Mouse (Mus musculus) CH12.LX (cell line): ENCODE measurements around the gene Cyb5rl. TPM values are rescaled to one million over a fixed set of nuclear protein-coding genes. Genes with fewer than 3 reads are reported as not detected.

Experiments
- DNase-seq: peaks from one replicate; pipeline ENCODE4 v3.0.0-alpha.2; 2013; ENCODE audit errors: extremely low read depth
- H3K27ac ChIP-seq: 2 replicates; pipeline ENCODE4 v1.5.1; 2012; ENCODE audit warnings: low read depth, mild to moderate bottlenecking, control low read depth, moderate library complexity; ENCODE audit not compliant: insufficient read depth
- H3K27me3 ChIP-seq: replicated peaks from 2 replicates; pipeline ENCODE3; 2012; ENCODE audit warnings: inconsistent platforms
- H3K36me3 ChIP-seq, 2 experiments: replicated peaks in 1 of 2; 2 replicates each; pipeline versions ENCODE3 to v1.6.1; 2012; ENCODE audit warnings: inconsistent platforms in 1 of 2, low read length in 1 of 2, mild to moderate bottlenecking in 1 of 2, mixed read lengths in 1 of 2, moderate library complexity in 1 of 2; ENCODE audit not compliant: control insufficient read depth in 1 of 2, insufficient read depth in 1 of 2
- H3K4me1 ChIP-seq, 2 experiments: 2 replicates each; pipeline ENCODE4 v1.6.1; 2012; ENCODE audit warnings: inconsistent platforms in 1 of 2, moderate library complexity in 1 of 2; ENCODE audit not compliant: insufficient read depth in 2 of 2, control insufficient read depth in 1 of 2
- H3K4me2 ChIP-seq: 2 replicates; pipeline ENCODE4 v1.6.1; 2012; ENCODE audit warnings: low read depth, mild to moderate bottlenecking, control low read depth; ENCODE audit not compliant: poor library complexity, insufficient read depth, severe bottlenecking
- H3K4me3 ChIP-seq, 3 experiments: fragments of 150-350 bp in 1 of 3; sonication (generic) in 1 of 3; replicated peaks in 1 of 3; 2 replicates each; pipeline versions ENCODE3 to v1.5.1; 2011 to 2012; ENCODE audit warnings: low read depth in 2 of 3, low read length in 2 of 3, mild to moderate bottlenecking in 2 of 3, moderate library complexity in 2 of 3, control low read depth in 1 of 3, improper control_type of control experiment in 1 of 3, inconsistent platforms in 1 of 3, mixed read lengths in 1 of 3; ENCODE audit not compliant: poor library complexity in 1 of 3
- H3K79me2 ChIP-seq: replicated peaks from 2 replicates; pipeline ENCODE4 v1.6.1; 2012; ENCODE audit warnings: mild to moderate bottlenecking, moderate library complexity; ENCODE audit not compliant: control insufficient read depth, poor library complexity, insufficient read depth, severe bottlenecking; ENCODE audit errors: extremely low read depth
- H3K9ac ChIP-seq: 2 replicates; pipeline ENCODE4 v1.6.1; 2012; ENCODE audit warnings: low read depth, mild to moderate bottlenecking, control low read depth, moderate library complexity; ENCODE audit not compliant: insufficient read depth
- H3K9me3 ChIP-seq: replicated peaks from 2 replicates; pipeline ENCODE3; 2012; ENCODE audit warnings: low read length, inconsistent platforms, mixed read lengths
- CHD1 ChIP-seq: IDR thresholded peaks from 2 replicates; pipeline ENCODE4 v1.6.1; 2012; ENCODE audit warnings: low read depth, low read length, improper control_type of control experiment, inconsistent platforms
- CHD2 ChIP-seq: IDR thresholded peaks from 2 replicates; pipeline ENCODE4 v1.6.1; 2011; ENCODE audit warnings: low read length, improper control_type of control experiment
- CTCF ChIP-seq, 2 experiments: IDR thresholded peaks in 1 of 2; conservative IDR thresholded peaks in 1 of 2; 2 replicates each; pipeline ENCODE4 v1.5.1; 2011 to 2012; ENCODE audit warnings: low read depth in 2 of 2, low read length in 2 of 2, improper control_type of control experiment in 1 of 2, inconsistent platforms in 1 of 2, mild to moderate bottlenecking in 1 of 2, moderate library complexity in 1 of 2
- JUN ChIP-seq: IDR thresholded peaks from 2 replicates; pipeline ENCODE4 v1.6.1; 2011; ENCODE audit warnings: low read depth, mild to moderate bottlenecking, low read length, improper control_type of control experiment, moderate library complexity; ENCODE audit not compliant: insufficient read depth
- MEF2A ChIP-seq: IDR thresholded peaks from 2 replicates; pipeline ENCODE4 v1.6.1; 2014; ENCODE audit warnings: low read depth, mild to moderate bottlenecking, inconsistent platforms, low read length, improper control_type of control experiment, borderline replicate concordance
- NELFE ChIP-seq: IDR thresholded peaks from 2 replicates; pipeline ENCODE4 v1.6.1; 2011; ENCODE audit warnings: low read depth, low read length, improper control_type of control experiment
- POLR2A ChIP-seq: IDR thresholded peaks from 2 replicates; pipeline ENCODE4 v1.6.1; 2011; ENCODE audit warnings: low read depth, mild to moderate bottlenecking, improper control_type of control experiment, low read length
- RAD21 ChIP-seq: IDR thresholded peaks from 2 replicates; pipeline ENCODE4 v1.6.1; 2011; ENCODE audit warnings: low read depth, mild to moderate bottlenecking, low read length, improper control_type of control experiment, moderate library complexity
- SMC3 ChIP-seq: IDR thresholded peaks from 2 replicates; pipeline ENCODE4 v1.6.1; 2011; ENCODE audit warnings: low read depth, low read length, improper control_type of control experiment
- TBP ChIP-seq: conservative IDR thresholded peaks from 2 replicates; pipeline ENCODE4 v1.6.1; 2011; ENCODE audit warnings: low read depth, low read length, improper control_type of control experiment
- ZMIZ1 ChIP-seq: IDR thresholded peaks from 2 replicates; pipeline ENCODE4 v1.6.1; 2012; ENCODE audit warnings: low read depth, mild to moderate bottlenecking, inconsistent platforms, low read length, improper control_type of control experiment
- dilution Hi-C: fragments of 300-500 bp; cut with MboI; formaldehyde crosslinking; loops from 2 replicates; pipeline ENCODE4 v1.14.3; 2020; ENCODE audit warnings: low sequenced_read_pairs; ENCODE audit not compliant: extremely low pct_unique_long_range_greater_than_20kb, extremely low pct_ligation_motif_present
- in situ Hi-C: fragments of 300-500 bp; cut with MboI; formaldehyde crosslinking; loops from 3 replicates; pipeline ENCODE4 v1.14.3; 2019; ENCODE audit warnings: low sequenced_read_pairs, low pct_ligation_motif_present, low pct_unique_long_range_greater_than_20kb, mixed read lengths
- polyA plus RNA-seq: library from polyadenylated mRNA; unstranded; fragments of >175 nt; gene quantifications from 2 replicates; pipeline ENCODE4 v1.2.1, GENCODE M21; 2012; ENCODE audit warnings: low read depth; ENCODE audit not compliant: insufficient read length
- total RNA-seq, 2 experiments: library from RNA; depleted of rRNA; stranded (reverse); fragments of 300-350 nt in 1 of 2; fragments of >200 nt in 1 of 2; gene quantifications; 2 replicates each; pipeline ENCODE4 v1.2.3; 2012 to 2014

Gene Cyb5rl
- total and polyA plus RNA-seq, 3 experiments = 14.0 to 22.7 (median 19.3) TPM

- H3K27ac ChIP-seq = no peak overlapping the region
- TF ChIP-seq POLR2A (no peak), JUN (no peak), ZMIZ1 (no peak), TBP (no peak), CHD1 (no peak), NELFE (no peak), RAD21 (no peak)
- in situ Hi-C loops (no loop called here), dilution Hi-C loops (no loop called here)
- H3K36me3 ChIP-seq = no peaks in the 10 kb centered on the region
- no peaks in the 10 kb centered on the region for H3K9me3 ChIP-seq
- no peak overlapping the region for H3K4me2 ChIP-seq
- H3K79me2 ChIP-seq = no peaks in the 10 kb centered on the region
- no peaks in the 10 kb centered on the region for H3K27me3 ChIP-seq
- H3K4me1 ChIP-seq = peaks cover 0 to 27% of the 10 kb centered on the region in 2 experiments; a peak in 2 of 4 replicates
- no peak overlapping the region for H3K4me3 ChIP-seq
- no peak overlapping the region for H3K9ac ChIP-seq
- DNase-seq = no peak
Observed at GRCm38 (mm10) chr4:107124376-107124775, 57.6 kb downstream of the Cyb5rl start.

- no peak overlapping the region for H3K4me2 ChIP-seq
- H3K9ac ChIP-seq = no peak overlapping the region
- H3K4me3 ChIP-seq = no peak overlapping the region
- in situ Hi-C loops = no loop called here
- H3K36me3 ChIP-seq = no peaks in the 10 kb centered on the region
- no peak for DNase-seq
- no peaks in the 10 kb centered on the region for H3K79me2 ChIP-seq
- dilution Hi-C loops = no loop called here
- H3K27me3 ChIP-seq = no peaks in the 10 kb centered on the region
- no peaks in the 10 kb centered on the region for H3K9me3 ChIP-seq
- H3K27ac ChIP-seq = no peak overlapping the region
- TF ChIP-seq RAD21 = peak; percentile 21
- peak; percentile 18 for TF ChIP-seq SMC3
- TF ChIP-seq MEF2A = no peak
- TF ChIP-seq CTCF (conservative IDR thresholded peaks at IDR 0.05 in 1 of 2, IDR thresholded peaks at IDR 0.05 in 1 of 2; ENCODE audit: low read depth in 2 of 2, low read length in 2 of 2) = peak in 1 of 2 experiments; percentile 27; a peak in 2 of 4 replicates
- H3K4me1 ChIP-seq = peaks cover 6 to 33% of the 10 kb centered on the region in 2 experiments
Observed at GRCm38 (mm10) chr4:107125101-107125500, 58.3 kb downstream of the Cyb5rl start.

GRCm38 (mm10) chr4:107126389-107126788 lies 59.6 kb downstream of the Cyb5rl start:
- dilution Hi-C loops = no loop called here
- Histone ChIP-seq H3K4me1 (peaks cover 15 to 43% of the 10 kb centered on the region in 2 experiments), H3K9ac (no peak overlapping the region), H3K27ac (no peak overlapping the region), H3K27me3 (no peaks in the 10 kb centered on the region), H3K9me3 (no peaks in the 10 kb centered on the region), H3K36me3 (no peaks in the 10 kb centered on the region), H3K79me2 (no peaks in the 10 kb centered on the region), H3K4me2 (no peak overlapping the region), H3K4me3 (no peak overlapping the region)
- TF ChIP-seq CHD2 (no peak), NELFE (no peak), POLR2A (no peak)
- in situ Hi-C loops = no loop called here
- no peak for DNase-seq
